Mouse (Mus musculus) lung, postnatal 0 days (tissue): ENCODE results near the gene Gpc6. TPM values are rescaled to one million over a fixed set of nuclear protein-coding genes. Genes with fewer than 3 reads are reported as not detected.

ENCODE experiments used
- ATAC-seq: fragments of 200-750 bp; cut with Nextera tagmentation; 2 replicates; pipeline ENCODE4 v1.8.0; 2017; ENCODE audit warnings: moderate library complexity
- DNase-seq: peaks from one replicate; pipeline ENCODE4 v3.0.0-alpha.2; 2016; ENCODE audit warnings: low spot score
- H3K27ac ChIP-seq: fragments of 300-500 bp; sonication (generic); 2 replicates; pipeline ENCODE4 v1.5.1; 2014; ENCODE audit warnings: antibody characterized with exemption, mild to moderate bottlenecking, low read length, mixed read lengths
- H3K27me3 ChIP-seq: fragments of 300-500 bp; sonication (generic); replicated peaks from 2 replicates; pipeline ENCODE4 v1.6.1; 2014; ENCODE audit warnings: low read length, mixed read lengths; ENCODE audit not compliant: insufficient read depth
- H3K36me3 ChIP-seq: fragments of 300-500 bp; sonication (generic); 2 replicates; pipeline ENCODE4 v1.6.1; 2014; ENCODE audit warnings: low read length, mixed read lengths; ENCODE audit not compliant: insufficient read depth
- H3K4me1 ChIP-seq: fragments of 300-500 bp; sonication (generic); 2 replicates; pipeline ENCODE4 v1.6.1; 2014; ENCODE audit warnings: antibody characterized with exemption, low read depth, low read length, mixed read lengths; ENCODE audit not compliant: insufficient read depth
- H3K4me2 ChIP-seq: fragments of 300-500 bp; sonication (generic); replicated peaks from 2 replicates; pipeline ENCODE4 v1.6.1; 2014; ENCODE audit warnings: low read depth, mild to moderate bottlenecking, low read length, moderate library complexity, mixed read lengths
- H3K4me3 ChIP-seq: fragments of 300-500 bp; sonication (generic); 2 replicates; pipeline ENCODE4 v1.5.1; 2014; ENCODE audit warnings: low read depth, low read length
- H3K9ac ChIP-seq: fragments of 300-500 bp; sonication (generic); replicated peaks from 2 replicates; pipeline ENCODE4 v1.6.1; 2014; ENCODE audit warnings: low read depth, mild to moderate bottlenecking
- H3K9me3 ChIP-seq: fragments of 300-500 bp; sonication (generic); 2 replicates; pipeline ENCODE4 v1.6.1; 2016; ENCODE audit warnings: low read length, mixed read lengths
- CTCF ChIP-seq: IDR thresholded peaks from 2 replicates; pipeline ENCODE4 v1.5.1; 2016; ENCODE audit warnings: antibody characterized with exemption, mild to moderate bottlenecking
- EP300 ChIP-seq: IDR thresholded peaks from 2 replicates; pipeline ENCODE4 v1.6.1; 2016; ENCODE audit warnings: antibody characterized with exemption, mild to moderate bottlenecking, control low read depth
- WGBS: fragments of 180-500 bp; shearing (Covaris S2); extraction: QIAGEN DNeasy Blood & Tissue Kit; methylation state at CpG from one replicate; pipeline ENCODE4 v1.1.7; 2014; 5-methylcytosine and 5-hydroxymethylcytosine counted together
- polyA plus RNA-seq: library from polyadenylated mRNA; unstranded; fragments of >200 nt; fragmentation: Nextera tagmentation; extraction: Ambion mirVana; gene quantifications from 2 replicates; pipeline ENCODE4 v1.2.1, GENCODE M21; 2015

Gene Gpc6
- polyA plus RNA-seq, 1 experiment from 2014 or later, result 3.1 TPM

- WGBS, result 62% methylated on average over 3 of the region's 3 CpGs
- TF ChIP-seq EP300, result no peak
- no peak for TF ChIP-seq CTCF
- no peaks in the 10 kb centered on the region for H3K4me1 ChIP-seq
- no peak overlapping the region for H3K4me3 ChIP-seq
- ATAC-seq, result no peak
- H3K27me3 ChIP-seq, result no peaks in the 10 kb centered on the region
- no peaks in the 10 kb centered on the region for H3K9me3 ChIP-seq
- DNase-seq, result no peak
- H3K27ac ChIP-seq, result no peak overlapping the region
- no peak overlapping the region for H3K9ac ChIP-seq
- no peaks in the 10 kb centered on the region for H3K36me3 ChIP-seq
- no peak overlapping the region for H3K4me2 ChIP-seq
Observed at GRCm38 (mm10) chr14:117451391-117451991, 526.4 kb downstream of the Gpc6 start.

- Histone ChIP-seq H3K27ac (no peak overlapping the region), H3K4me1 (no peaks in the 10 kb centered on the region), H3K9ac (no peak overlapping the region), H3K9me3 (no peaks in the 10 kb centered on the region), H3K4me2 (no peak overlapping the region), H3K4me3 (no peak overlapping the region), H3K27me3 (no peaks in the 10 kb centered on the region), H3K36me3 (no peaks in the 10 kb centered on the region)
- ATAC-seq, result no peak
- no peak for DNase-seq
- TF ChIP-seq EP300 (no peak), CTCF (no peak)
- 83% methylated on average over 7 of the region's 7 CpGs for WGBS
Observed at GRCm38 (mm10) chr14:117452150-117452549, 527.0 kb downstream of the Gpc6 start.

- H3K9me3 ChIP-seq, result no peaks in the 10 kb centered on the region
- 49% methylated on average over 2 of the region's 2 CpGs for WGBS
- ATAC-seq, result no peak
- H3K4me3 ChIP-seq, result no peak overlapping the region
- H3K27me3 ChIP-seq, result no peaks in the 10 kb centered on the region
- no peak overlapping the region for H3K4me2 ChIP-seq
- no peaks in the 10 kb centered on the region for H3K36me3 ChIP-seq
- TF ChIP-seq EP300 (no peak), CTCF (no peak)
- no peak for DNase-seq
- no peak overlapping the region for H3K27ac ChIP-seq
- no peak overlapping the region for H3K9ac ChIP-seq
- H3K4me1 ChIP-seq, result no peaks in the 10 kb centered on the region
Observed at GRCm38 (mm10) chr14:117473378-117473777, 548.3 kb downstream of the Gpc6 start.

DNA sequence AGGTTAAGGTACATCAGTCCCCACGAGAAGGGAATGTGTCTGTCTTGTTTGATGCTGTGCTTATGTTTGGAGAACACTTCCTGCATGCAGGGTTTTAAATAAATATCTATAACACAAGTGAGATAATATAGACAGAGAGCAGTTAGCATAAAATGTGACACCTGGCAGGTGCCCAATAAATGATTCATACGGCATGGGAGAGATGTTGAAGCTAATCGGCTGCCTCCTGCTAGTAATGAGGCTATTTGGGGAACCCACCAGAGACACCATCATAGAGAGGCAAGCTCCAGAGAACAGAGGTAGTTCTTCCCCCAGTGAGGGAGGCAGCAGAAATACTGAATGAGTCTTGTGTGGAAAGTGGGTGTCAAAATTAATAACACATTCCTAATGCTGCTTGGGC is 553.8 kb downstream of the Gpc6 start:
- no peak for DNase-seq
- WGBS, result 24% methylated on average over 3 of the region's 3 CpGs

GRCm38 (mm10) chr14:117487161-117487754 is 562.1 kb downstream of the Gpc6 start:
- Histone ChIP-seq H3K9ac (no peak overlapping the region), H3K27ac (no peak overlapping the region), H3K4me3 (no peak overlapping the region), H3K4me2 (no peak overlapping the region), H3K27me3 (no peaks in the 10 kb centered on the region), H3K4me1 (no peaks in the 10 kb centered on the region), H3K36me3 (no peaks in the 10 kb centered on the region), H3K9me3 (no peaks in the 10 kb centered on the region)
- DNase-seq (no peak), ATAC-seq (no peak)
- no peak for TF ChIP-seq EP300
- no peak for TF ChIP-seq CTCF
- WGBS, result 59% methylated on average over 4 of the region's 4 CpGs

More for the DNA sequence above, 553.8 kb downstream of the Gpc6 start:
- H3K9me3 ChIP-seq, result no peaks in the 10 kb centered on the region
- no peak overlapping the region for H3K4me3 ChIP-seq
- no peak for ATAC-seq
- H3K4me2 ChIP-seq, result no peak overlapping the region
- TF ChIP-seq EP300 (no peak), CTCF (no peak)
- no peaks in the 10 kb centered on the region for H3K27me3 ChIP-seq
- H3K9ac ChIP-seq, result no peak overlapping the region
- no peaks in the 10 kb centered on the region for H3K36me3 ChIP-seq
- no peaks in the 10 kb centered on the region for H3K4me1 ChIP-seq
- no peak overlapping the region for H3K27ac ChIP-seq

DNA sequence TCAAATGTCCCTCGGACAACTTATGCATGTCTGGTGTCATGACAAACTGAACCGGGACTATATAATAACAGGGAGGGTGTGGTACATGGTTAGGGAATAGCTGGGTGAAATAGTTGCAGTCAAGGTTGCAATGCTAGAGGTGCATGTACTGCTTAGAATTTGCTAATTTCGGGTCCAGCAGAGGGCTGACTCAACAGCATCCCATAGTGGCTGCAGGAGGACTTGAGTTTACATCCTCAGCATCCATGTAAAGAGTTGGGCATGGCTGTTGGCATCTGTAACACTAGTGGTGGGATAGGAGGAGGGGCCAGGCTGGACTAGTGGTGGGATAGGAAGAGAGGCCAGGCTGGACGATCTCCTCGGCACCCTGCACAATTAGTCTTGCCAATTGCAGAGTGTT is 565.4 kb downstream of the Gpc6 start:
- ATAC-seq (no peak), DNase-seq (no peak)
- H3K4me1 ChIP-seq, result peaks cover 2% of the 10 kb centered on the region; the same call in 1 of the 2 replicates
- H3K4me3 ChIP-seq, result no peak overlapping the region
- no peak overlapping the region for H3K27ac ChIP-seq
- H3K9ac ChIP-seq, result no peak overlapping the region
- no peak overlapping the region for H3K4me2 ChIP-seq
- no peaks in the 10 kb centered on the region for H3K9me3 ChIP-seq
- TF ChIP-seq EP300 (no peak), CTCF (peak; percentile 37)
- 66% methylated on average over 5 of the region's 5 CpGs for WGBS
- no peaks in the 10 kb centered on the region for H3K27me3 ChIP-seq
- H3K36me3 ChIP-seq, result no peaks in the 10 kb centered on the region
